Mouse (Mus musculus) cerebellum, adult 2 months (tissue): Measurements from ENCODE around the gene Gpr35.

Experiments used
- CTCF ChIP-seq: fragments of 200-500 bp; IDR thresholded peaks from 2 replicates; pipeline ENCODE4 v1.5.1; 2011; ENCODE audit warnings: low read depth, mild to moderate bottlenecking, control low read depth, low read length, moderate library complexity, borderline replicate concordance; ENCODE audit not compliant: insufficient read depth
- POLR2A ChIP-seq: fragments of 200-500 bp; IDR thresholded peaks from 2 replicates; pipeline ENCODE4 v1.6.1; 2011; ENCODE audit warnings: low read length, control low read depth, borderline replicate concordance; ENCODE audit not compliant: insufficient read depth

DNA sequence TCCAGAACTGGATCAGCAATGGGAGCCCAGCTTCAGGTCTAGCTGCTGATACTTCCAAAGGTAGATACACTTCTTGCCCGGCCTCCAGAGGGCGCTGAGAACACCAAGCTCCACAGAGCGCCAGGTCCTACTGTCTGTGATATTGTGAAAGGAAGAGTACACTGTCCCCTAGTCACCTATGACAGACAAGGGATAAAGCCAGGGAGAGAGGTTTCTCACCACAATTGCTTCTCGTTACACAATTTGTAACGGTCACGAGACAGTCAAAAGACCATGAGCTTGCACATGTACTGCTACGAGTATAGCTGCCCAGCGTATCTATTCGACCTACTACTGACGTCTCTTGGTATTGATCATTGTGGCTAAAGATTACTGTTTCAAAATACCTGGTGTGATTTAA is 78.7 kb downstream of the Gpr35 start:
- TF ChIP-seq POLR2A: no peak
- TF ChIP-seq CTCF: no peak
